Mouse (Mus musculus) gastrocnemius, adult 2 months (tissue): ENCODE results near the gene Dlg2. TPM values are rescaled to one million over a fixed set of nuclear protein-coding genes. Genes with fewer than 3 reads are reported as not detected.

Source experiments
- DNase-seq: peaks from one replicate; pipeline ENCODE4 v3.0.0; 2022
- H3K27ac ChIP-seq: fragments of 200-600 bp; 2 replicates; pipeline ENCODE4 v1.8.1; 2022; ENCODE audit warnings: mild to moderate bottlenecking
- H3K4me3 ChIP-seq: fragments of 200-600 bp; 2 replicates; pipeline ENCODE4 v1.8.1; 2022; ENCODE audit warnings: mild to moderate bottlenecking, moderate library complexity
- CTCF ChIP-seq: fragments of 200-600 bp; IDR thresholded peaks from 2 replicates; pipeline ENCODE4 v1.8.1; 2022; ENCODE audit warnings: antibody characterized with exemption, mild to moderate bottlenecking, moderate library complexity
- intact Hi-C: fragments of 180-260 bp; cut with DNase I; formaldehyde crosslinking; loops from one replicate; pipeline ENCODE4 v1.15.1; 2025
- total RNA-seq, 2 experiments: library from RNA; stranded (reverse); gene quantifications; 2 replicates each; pipeline ENCODE4 v1.2.3; 2021

Gene Dlg2
- total RNA-seq, 2 experiments from 2014 or later: 0.22 to 0.71 TPM

DNA sequence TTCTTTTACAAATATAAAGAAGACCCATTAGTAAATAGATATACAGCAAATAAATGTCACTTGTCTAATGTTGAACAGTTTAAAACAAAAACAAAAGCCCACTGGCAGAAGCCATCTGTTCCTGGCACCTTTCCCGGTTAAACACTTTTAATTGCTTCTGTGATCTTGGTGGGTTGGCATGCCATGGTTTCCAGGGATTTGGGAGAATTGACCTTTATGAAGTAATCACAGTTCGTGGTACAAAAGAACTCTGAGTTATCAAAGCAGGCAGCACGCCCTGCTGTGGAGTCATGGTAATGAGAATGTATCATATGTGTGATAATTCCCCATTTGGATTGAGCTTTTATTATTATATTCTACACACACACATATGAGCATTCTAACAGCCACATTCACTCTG, 1038.0 kb downstream of the Dlg2 start:
- DNase-seq: no peak
- TF ChIP-seq CTCF: no peak
- Histone ChIP-seq H3K27ac (no peak overlapping the region), H3K4me3 (no peak overlapping the region)
- intact Hi-C loops: no loop called here

DNA sequence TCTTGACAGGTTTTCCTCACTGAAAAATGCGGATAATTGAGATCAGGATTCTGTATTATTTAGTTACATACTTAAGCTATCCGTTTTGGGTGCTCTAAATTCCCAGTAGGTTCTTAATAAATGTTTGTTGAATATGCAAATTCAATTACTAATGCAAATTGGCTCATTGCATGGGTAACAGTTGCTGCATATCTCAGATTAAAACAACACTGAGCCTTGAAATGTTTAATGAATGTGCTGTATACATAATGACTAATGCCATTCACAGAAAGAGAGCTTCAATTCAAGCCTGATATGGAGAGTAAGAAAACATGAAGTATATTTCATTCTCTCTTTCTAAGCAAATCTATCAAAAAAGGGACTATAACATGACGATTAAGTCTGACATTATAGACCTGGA, 1039.8 kb downstream of the Dlg2 start:
- intact Hi-C loops: no loop called here
- DNase-seq: no peak
- no peak overlapping the region for H3K4me3 ChIP-seq
- H3K27ac ChIP-seq: no peak overlapping the region
- TF ChIP-seq CTCF: no peak

DNA sequence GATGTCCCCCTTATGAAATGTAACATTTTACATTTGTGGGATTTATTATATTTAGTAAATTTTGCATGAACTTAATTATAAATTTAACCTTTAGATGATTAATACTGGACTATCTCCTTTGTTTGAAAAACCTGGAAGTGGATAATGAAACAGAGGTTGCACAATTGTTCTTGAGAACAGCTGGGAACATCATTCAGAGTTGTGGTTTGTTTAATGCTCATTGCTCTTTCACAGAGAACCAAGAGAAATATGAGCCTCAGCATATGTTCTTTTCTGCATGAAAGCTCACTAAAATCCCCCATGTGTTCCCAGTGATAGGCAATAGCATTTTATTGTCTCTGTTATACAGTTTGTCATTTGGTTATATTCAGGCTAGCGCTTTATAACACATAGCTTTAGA, 1049.4 kb downstream of the Dlg2 start:
- no peak for TF ChIP-seq CTCF
- intact Hi-C loops: no loop called here
- no peak for DNase-seq
- Histone ChIP-seq H3K4me3 (no peak overlapping the region), H3K27ac (no peak overlapping the region)

DNA sequence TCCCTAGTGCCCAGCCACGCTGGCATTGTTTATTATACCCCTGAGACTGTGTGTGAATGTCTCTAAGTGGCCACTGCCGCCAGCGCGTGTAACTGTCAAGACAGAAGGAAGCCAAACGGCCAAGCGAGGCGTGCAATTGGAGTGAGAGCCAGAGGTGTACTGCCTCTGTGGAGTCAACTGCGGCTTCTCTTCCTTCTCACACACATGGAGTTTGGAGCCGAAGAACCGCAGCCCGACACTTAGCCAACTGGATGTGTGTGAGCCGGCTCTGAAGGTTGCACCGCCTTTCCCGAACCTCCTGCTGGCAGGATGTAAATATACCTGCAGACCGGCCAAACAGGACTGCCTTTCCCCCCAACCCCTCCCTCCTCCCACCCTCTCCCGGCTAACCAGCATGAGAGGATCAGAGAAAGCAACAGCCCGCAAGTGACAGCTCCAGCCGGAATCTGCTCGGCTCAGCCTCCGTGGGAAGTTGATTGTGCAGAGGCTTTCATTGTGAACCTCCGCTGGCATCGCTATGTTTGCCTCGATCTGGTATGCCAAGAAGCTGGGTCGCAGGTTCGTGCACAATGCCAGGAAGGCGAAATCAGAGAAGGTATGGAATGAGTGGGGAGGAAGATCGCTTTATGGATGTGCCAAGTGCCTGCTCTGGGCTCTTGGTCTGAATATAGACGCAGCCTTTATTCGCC, 1066.3 kb downstream of the Dlg2 start:
- intact Hi-C loops: no loop called here
- TF ChIP-seq CTCF: no peak
- peak overlapping the region; percentile 35 for H3K4me3 ChIP-seq
- H3K27ac ChIP-seq: no peak overlapping the region
- peak; percentile 15 for DNase-seq

DNA sequence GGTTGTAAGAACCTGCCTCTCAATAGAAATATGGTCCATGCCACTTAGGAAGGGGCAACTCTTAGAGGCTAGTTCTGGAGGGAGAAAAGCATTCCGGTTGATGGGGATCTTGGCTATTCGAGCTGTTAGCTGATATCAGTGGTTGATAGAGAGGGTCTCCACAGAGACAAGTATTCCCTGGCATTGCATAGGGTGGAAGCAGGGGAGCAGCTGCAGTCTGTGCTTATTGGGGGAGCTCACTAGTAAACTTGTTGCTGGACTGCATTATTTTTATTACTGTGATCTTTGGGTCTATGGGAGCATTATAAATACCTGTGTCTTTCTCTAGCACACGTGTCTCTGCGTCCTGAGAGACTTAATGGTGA, 1066.8 kb downstream of the Dlg2 start:
- H3K4me3 ChIP-seq: peak overlapping the region; percentile 35; the same call in 1 of the 2 replicates

DNA sequence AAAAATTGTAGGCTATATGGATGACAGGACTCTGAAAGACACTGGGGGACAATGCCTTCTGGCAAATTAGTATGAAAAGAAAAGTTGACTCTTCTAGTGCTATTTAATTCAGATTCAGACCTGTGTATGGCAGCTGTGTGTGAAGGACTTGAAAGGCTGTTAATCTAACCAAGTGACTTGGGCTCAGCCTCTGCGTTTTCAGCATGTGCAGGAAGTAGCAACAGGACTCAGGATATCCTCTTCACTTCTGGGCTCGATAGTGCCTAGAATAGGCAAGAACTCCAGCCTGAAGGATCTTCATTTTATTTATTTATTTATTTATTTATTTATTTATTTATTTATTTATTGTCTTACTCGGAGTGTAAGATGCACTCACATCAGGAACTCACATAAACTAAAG, 1068.1 kb downstream of the Dlg2 start:
- H3K27ac ChIP-seq: no peak overlapping the region
- DNase-seq: no peak
- no peak overlapping the region for H3K4me3 ChIP-seq
- intact Hi-C loops: no loop called here
- TF ChIP-seq CTCF: no peak

More for the DNA sequence above, 1066.8 kb downstream of the Dlg2 start:
- DNase-seq: no peak
- TF ChIP-seq CTCF: no peak
- intact Hi-C loops: no loop called here
- H3K27ac ChIP-seq: no peak overlapping the region

DNA sequence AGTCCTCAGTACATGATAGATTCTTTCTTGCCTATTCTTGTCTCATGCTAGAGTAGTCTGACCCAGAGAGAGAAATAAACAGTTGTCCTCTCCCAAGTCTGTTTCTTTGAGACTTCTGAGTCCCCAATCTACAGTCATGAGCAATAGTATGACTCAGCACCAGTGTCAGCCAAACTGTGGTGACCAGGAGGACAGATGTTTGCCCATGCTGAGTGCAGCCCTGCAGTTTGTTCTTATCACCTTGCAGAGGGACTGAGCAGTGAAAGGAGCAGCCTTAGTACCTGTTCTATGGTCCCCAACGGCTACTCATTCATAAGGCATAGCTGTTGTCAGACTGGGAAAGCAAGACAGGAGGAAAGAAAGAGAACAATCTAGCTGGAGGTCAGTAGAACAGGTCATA, 1072.3 kb downstream of the Dlg2 start:
- no peak for DNase-seq
- Histone ChIP-seq H3K4me3 (no peak overlapping the region), H3K27ac (no peak overlapping the region)
- intact Hi-C loops: no loop called here
- TF ChIP-seq CTCF: no peak

DNA sequence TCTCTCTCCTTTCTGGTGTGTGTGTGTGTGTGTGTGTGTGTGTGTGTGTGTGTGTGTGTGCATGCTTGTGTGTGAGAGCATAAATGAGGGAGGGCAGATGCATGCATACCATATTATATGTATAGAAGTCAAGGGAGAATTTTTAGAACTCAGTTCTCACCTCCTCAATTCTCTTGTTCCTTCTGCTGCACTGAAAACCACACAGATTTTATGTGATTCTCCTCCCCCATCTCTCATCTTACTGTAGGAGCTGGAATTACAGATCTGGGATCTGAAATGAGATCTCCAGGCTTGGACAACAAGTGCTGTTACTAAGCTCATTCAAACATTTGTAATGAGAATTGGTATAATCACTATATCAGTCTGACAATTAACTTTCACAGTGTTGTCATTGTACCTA, 1081.1 kb downstream of the Dlg2 start:
- H3K4me3 ChIP-seq: no peak overlapping the region
- no peak overlapping the region for H3K27ac ChIP-seq
- intact Hi-C loops: no loop called here
- no peak for DNase-seq
- TF ChIP-seq CTCF: no peak

DNA sequence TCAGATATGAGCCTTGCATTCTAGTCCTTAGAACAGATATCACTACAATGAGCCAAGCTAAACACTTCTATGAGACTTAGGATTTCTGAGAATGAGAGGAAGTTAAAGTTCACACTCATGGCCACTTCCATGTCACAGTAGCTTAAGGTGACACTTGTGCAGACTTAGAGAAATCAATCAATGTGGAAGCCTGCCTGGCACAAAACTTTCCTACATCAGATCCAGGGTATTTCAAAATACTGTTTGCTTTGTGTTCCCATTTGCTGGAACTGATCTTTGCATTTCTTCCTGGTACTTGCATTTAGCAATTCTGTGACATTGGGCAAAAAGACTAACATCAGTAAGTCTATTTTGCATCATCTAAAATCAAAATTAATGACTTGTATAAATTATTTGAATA, 1091.0 kb downstream of the Dlg2 start:
- DNase-seq: no peak
- intact Hi-C loops: no loop called here
- H3K4me3 ChIP-seq: no peak overlapping the region
- no peak for TF ChIP-seq CTCF
- H3K27ac ChIP-seq: no peak overlapping the region

DNA sequence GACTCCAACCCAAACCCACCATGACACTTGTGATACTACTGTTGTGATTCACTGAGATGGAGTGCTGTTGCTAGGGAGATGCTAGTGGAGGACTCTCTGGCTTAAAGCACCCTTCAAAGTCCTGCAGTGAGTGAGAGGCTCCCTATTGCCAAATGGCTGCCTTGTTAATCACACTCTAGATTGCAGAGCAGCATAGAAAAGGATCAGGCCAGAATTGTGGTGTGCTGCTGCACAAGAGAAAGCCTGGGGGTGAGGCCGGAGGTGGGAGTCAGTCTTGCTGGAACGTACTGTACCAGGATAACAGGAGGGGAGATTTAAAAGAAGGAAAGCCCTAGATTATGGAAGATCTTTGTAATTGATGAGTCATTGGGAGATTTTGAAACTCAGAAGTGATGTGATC, 1094.5 kb downstream of the Dlg2 start:
- Histone ChIP-seq H3K4me3 (no peak overlapping the region), H3K27ac (no peak overlapping the region)
- TF ChIP-seq CTCF: no peak
- no peak for DNase-seq
- intact Hi-C loops: no loop called here

DNA sequence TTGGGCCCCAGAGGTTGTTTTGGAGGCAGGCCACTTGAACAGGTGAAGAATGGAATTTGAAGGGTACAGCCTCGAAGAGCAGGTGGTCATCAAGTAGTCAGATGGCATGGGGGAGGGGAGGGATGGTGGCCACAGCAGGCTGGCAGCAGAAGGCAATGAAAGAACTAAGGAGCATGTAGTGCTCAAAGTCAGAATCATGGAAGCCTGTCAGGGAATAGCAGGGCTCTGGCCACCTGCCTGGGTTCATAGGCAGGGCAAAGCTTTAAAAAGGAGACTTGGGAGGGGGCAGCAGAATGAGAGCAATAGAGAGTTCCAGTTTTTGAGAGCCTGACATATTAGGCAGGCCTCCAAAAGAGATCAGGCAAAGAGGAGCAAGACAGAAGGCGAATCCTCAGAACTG, 1096.2 kb downstream of the Dlg2 start:
- intact Hi-C loops: no loop called here
- DNase-seq: no peak
- no peak overlapping the region for H3K4me3 ChIP-seq
- no peak for TF ChIP-seq CTCF
- no peak overlapping the region for H3K27ac ChIP-seq

DNA sequence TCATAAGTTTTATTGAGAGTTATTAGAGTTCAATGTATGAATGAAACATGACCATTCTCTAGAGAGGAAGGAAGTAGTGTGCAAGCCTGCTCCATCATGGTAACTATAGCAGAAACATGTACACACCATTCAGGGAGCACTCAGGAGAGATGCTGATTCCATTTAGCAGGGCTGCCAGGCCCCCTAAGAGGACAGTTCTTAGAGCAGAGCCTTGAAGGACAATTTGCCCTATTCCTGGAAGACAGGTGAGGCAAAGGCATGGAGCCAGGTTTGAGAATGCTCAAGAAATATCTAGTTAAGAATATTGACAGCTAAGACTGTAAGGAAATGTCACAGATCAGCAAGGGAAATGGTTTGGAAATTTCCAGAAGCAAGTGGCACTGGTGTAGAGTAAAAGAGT, 1096.8 kb downstream of the Dlg2 start:
- Histone ChIP-seq H3K27ac (no peak overlapping the region), H3K4me3 (no peak overlapping the region)
- intact Hi-C loops: no loop called here
- TF ChIP-seq CTCF: no peak
- DNase-seq: no peak

DNA sequence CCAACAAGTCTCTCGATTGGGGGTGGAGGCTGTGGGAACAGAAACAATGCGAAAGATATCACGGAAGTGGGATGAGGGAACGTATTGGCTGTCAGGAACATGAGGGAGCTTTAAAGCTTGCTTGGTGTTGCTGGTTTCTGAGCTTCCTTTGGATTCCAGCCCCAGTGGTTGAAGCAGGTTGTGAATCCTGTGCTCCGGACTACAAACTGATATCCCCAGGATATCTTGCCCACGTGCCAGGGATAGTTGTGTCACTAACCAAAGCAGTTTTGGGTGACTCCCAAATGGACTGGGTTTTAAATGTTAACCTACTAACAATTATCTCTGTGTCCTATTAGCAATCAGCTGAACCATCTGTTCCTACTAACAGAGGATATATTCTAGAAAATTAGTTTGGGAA, 1099.7 kb downstream of the Dlg2 start:
- H3K4me3 ChIP-seq: no peak overlapping the region
- no peak for DNase-seq
- no peak for TF ChIP-seq CTCF
- no peak overlapping the region for H3K27ac ChIP-seq
- intact Hi-C loops: no loop called here

DNA sequence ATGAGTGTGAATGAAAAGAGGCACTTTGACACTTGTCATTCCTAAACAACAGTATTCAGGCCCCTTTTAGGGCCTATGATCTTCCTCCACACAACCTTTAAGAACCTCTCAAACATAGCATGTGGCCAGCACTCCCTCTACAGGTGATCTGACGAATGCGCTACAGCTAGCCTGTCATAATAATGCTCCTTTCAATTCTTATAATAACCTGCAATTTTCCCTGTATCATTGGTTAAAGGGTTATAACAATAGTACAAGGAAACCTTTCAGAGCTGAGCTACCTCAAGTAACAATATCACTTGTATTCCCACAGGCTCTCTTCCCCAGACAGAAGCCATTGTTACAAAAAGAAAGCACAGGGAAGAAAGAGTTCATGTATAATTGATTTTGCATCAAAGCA, 1105.7 kb downstream of the Dlg2 start:
- Histone ChIP-seq H3K4me3 (no peak overlapping the region), H3K27ac (no peak overlapping the region)
- intact Hi-C loops: no loop called here
- no peak for DNase-seq
- peak; percentile 14; the same call in 1 of the 2 replicates for TF ChIP-seq CTCF
